Mouse (Mus musculus): ENCODE data around the gene 6030452D12Rik. TPM values are rescaled to one million over a fixed set of nuclear protein-coding genes. Genes with fewer than 3 reads are reported as not detected.

Gene 6030452D12Rik
- polyA plus RNA-seq, 1 experiment from 2014 or later: not detected

DNA sequence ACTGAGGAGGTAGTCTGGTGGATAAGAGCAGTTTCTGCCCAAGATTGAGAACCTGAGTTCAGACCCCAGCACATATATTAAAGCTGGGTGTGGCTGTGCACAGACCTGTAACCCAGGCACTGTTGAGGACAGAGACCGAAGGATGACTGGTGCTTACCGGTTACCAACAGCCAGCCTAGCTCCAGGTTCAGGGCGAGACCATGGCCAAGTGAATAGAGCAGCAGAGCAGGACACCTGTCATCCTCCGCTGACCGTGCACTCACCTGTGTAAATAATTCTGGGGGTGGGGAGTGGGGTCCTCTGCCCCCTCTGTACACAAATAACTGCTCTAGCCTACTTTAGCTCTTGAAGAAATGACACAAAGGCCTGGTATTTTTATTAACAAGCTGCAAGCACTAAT, 26.3 kb upstream of the 6030452D12Rik start:
- no peak for ATAC-seq (ENCODE audit: insufficient read depth)
- no peaks in the 10 kb centered on the region for H3K9me3 ChIP-seq (ENCODE audit: low read depth, low read length)
- no peak for DNase-seq
- no peak overlapping the region for H3K4me2 ChIP-seq
- H3K4me3 ChIP-seq (ENCODE audit: low read depth, low read length): no peak overlapping the region
- no peaks in the 10 kb centered on the region for H3K27me3 ChIP-seq (ENCODE audit: insufficient read depth, low read length)
- 73% methylated on average over 5 of the region's 5 CpGs for WGBS
- H3K4me1 ChIP-seq (ENCODE audit: insufficient read depth): no peaks in the 10 kb centered on the region
- H3K36me3 ChIP-seq (ENCODE audit: insufficient read depth): no peaks in the 10 kb centered on the region
- H3K27ac ChIP-seq (ENCODE audit: low read depth): no peak overlapping the region
- TF ChIP-seq CTCF (IDR thresholded peaks at IDR 0.05; ENCODE audit: low read depth): no peak
- no peak overlapping the region for H3K9ac ChIP-seq

DNA sequence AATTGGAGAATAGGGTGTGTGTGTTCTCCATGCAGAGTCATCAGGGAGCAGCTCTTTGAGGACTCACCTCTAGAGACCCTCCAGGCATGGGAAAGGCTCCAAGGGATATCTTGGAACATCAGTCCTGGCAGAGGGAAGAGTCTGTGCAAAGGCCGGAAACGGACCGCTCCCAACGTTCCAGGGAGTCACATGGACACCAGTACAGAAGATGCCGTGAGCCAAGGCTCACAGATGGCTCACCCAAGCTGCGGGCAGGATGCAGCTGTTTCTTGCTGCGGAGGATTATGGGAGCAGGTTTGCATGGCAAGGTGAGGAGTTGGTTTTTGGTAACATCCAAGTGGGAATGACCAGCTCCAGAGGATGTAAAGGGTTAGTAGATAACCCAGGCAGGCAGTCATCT, 3.9 kb downstream of the 6030452D12Rik start:
- 89% methylated on average over 7 of the region's 7 CpGs for WGBS
- H3K4me1 ChIP-seq (ENCODE audit: insufficient read depth): peaks cover 16% of the 10 kb centered on the region; the same call in 1 of the 2 replicates
- no peak for TF ChIP-seq CTCF (IDR thresholded peaks at IDR 0.05; ENCODE audit: low read depth)
- no peaks in the 10 kb centered on the region for H3K36me3 ChIP-seq (ENCODE audit: insufficient read depth)
- H3K27me3 ChIP-seq (ENCODE audit: insufficient read depth, low read length): peaks cover 8% of the 10 kb centered on the region; the same call in 1 of the 2 replicates
- H3K4me2 ChIP-seq: no peak overlapping the region
- no peak for ATAC-seq (ENCODE audit: insufficient read depth)
- H3K9ac ChIP-seq: no peak overlapping the region
- DNase-seq: no peak
- H3K27ac ChIP-seq (ENCODE audit: low read depth): no peak overlapping the region
- no peak overlapping the region for H3K4me3 ChIP-seq (ENCODE audit: low read depth, low read length)
- no peaks in the 10 kb centered on the region for H3K9me3 ChIP-seq (ENCODE audit: low read depth, low read length)

DNA sequence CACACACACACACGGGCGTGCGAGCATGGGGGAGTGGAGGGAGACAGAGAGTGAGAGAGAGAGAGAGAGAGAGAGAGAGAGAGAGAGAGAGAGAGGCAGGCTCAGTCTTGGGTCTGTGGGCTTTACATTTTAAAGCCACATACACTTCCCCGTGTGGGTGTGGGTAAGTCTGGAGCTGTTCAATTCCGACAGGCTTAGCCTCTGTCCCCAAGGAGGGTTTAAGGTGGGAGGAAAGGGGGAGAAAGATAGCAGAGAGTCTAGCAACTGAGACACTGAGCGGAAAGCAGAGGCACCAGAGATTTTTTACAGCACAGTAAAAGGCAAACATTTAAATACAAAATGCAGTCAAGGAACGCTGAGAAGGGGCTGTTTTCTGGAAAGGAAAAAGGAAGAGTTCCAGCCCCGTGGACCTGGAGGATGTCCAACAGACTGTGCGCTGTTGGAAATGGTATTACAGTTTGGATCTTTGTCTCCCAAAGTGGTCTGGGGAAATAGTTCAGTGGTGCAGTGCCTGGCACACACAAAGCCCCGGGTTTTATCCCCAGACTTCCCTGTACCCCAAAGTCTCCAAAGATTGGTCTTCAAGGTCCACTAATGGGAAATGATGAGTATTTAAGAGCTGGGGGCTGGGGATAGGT, 5.1 kb downstream of the 6030452D12Rik start:
- H3K4me2 ChIP-seq: no peak overlapping the region
- H3K27ac ChIP-seq (ENCODE audit: low read depth): peak overlapping the region; percentile 18; the same call in 1 of the 2 replicates
- peaks cover 16% of the 10 kb centered on the region for H3K27me3 ChIP-seq (ENCODE audit: insufficient read depth, low read length)
- no peak for TF ChIP-seq CTCF (IDR thresholded peaks at IDR 0.05; ENCODE audit: low read depth)
- peak; percentile 40 for DNase-seq
- H3K4me3 ChIP-seq (ENCODE audit: low read depth, low read length): no peak overlapping the region
- no peaks in the 10 kb centered on the region for H3K36me3 ChIP-seq (ENCODE audit: insufficient read depth)
- WGBS: 44% methylated on average over 10 of the region's 10 CpGs
- peaks cover 19% of the 10 kb centered on the region for H3K4me1 ChIP-seq (ENCODE audit: insufficient read depth)
- H3K9me3 ChIP-seq (ENCODE audit: low read depth, low read length): no peaks in the 10 kb centered on the region
- no peak for ATAC-seq (ENCODE audit: insufficient read depth)
- H3K9ac ChIP-seq: no peak overlapping the region

DNA sequence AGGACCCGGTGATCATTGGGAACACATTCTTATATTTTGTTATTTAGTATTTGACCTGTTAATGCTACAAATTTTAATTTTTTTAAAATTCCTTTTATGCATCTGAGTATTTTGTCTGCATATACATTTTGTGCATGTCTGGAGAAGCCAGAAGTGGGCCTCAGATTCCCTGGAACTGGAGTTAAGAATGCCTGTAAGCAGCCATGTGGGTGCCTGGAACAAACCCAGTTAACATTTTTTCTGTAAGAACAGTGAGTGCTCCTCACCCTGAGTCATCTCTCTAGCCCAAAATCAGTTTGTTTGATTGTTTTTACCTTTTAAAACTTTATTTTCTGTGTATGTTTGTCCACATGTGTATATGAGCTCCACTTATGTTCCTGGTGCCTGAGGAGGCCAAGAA, 5.8 kb downstream of the 6030452D12Rik start:
- DNase-seq: no peak
- H3K9ac ChIP-seq: no peak overlapping the region
- H3K4me2 ChIP-seq: no peak overlapping the region
- no peak for ATAC-seq (ENCODE audit: insufficient read depth)
- no peak overlapping the region for H3K4me3 ChIP-seq (ENCODE audit: low read depth, low read length)
- H3K9me3 ChIP-seq (ENCODE audit: low read depth, low read length): no peaks in the 10 kb centered on the region
- H3K4me1 ChIP-seq (ENCODE audit: insufficient read depth): peaks cover 19% of the 10 kb centered on the region
- TF ChIP-seq CTCF (IDR thresholded peaks at IDR 0.05; ENCODE audit: low read depth): no peak
- peaks cover 22% of the 10 kb centered on the region for H3K27me3 ChIP-seq (ENCODE audit: insufficient read depth, low read length)
- H3K36me3 ChIP-seq (ENCODE audit: insufficient read depth): no peaks in the 10 kb centered on the region
- no peak overlapping the region for H3K27ac ChIP-seq (ENCODE audit: low read depth)
- WGBS: 89% methylated on average over 1 of the region's 1 CpGs

DNA sequence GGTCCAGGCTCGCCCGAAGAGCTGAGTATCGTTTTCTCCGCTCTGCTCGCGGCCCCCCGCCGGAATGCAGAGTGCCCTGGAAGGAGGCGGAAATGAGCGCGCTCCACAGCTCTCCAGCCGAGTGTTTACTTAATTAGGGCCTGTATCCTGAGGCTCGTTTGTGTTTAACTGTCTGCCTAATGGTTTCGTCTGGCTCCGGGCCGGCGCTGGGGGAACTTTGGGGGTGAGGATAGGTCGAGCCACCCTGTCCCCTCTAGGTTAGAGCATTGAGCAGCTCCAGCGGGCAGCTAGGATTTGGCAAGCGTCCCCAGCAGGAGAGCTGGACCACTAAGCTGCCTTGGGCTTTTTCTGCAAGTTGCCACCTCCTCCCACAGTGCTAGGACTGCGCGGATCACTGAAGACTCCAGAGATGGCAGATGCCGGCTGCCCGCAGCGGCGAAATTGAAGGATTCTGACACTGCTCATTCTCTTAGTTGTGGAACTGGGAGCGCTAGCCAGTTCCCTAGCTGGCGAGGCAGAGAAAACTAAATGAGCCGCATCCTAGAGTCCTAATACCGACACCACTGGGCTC, 7.5 kb downstream of the 6030452D12Rik start:
- Histone ChIP-seq H3K27ac (ENCODE audit: low read depth) (peak overlapping the region; percentile 83), H3K9ac (peak overlapping the region; percentile 42; the same call in 1 of the 2 replicates), H3K4me3 (ENCODE audit: low read depth, low read length) (peak overlapping the region; percentile 32), H3K9me3 (ENCODE audit: low read depth, low read length) (no peaks in the 10 kb centered on the region), H3K27me3 (ENCODE audit: insufficient read depth, low read length) (peaks cover 30% of the 10 kb centered on the region), H3K4me2 (peak overlapping the region; percentile 78), H3K4me1 (ENCODE audit: insufficient read depth) (peaks cover 19% of the 10 kb centered on the region), H3K36me3 (ENCODE audit: insufficient read depth) (no peaks in the 10 kb centered on the region)
- 2% methylated on average over 30 of the region's 30 CpGs for WGBS
- peak; percentile 81 for ATAC-seq (ENCODE audit: insufficient read depth)
- peak; percentile 91 for DNase-seq
- TF ChIP-seq CTCF (IDR thresholded peaks at IDR 0.05; ENCODE audit: low read depth): no peak

DNA sequence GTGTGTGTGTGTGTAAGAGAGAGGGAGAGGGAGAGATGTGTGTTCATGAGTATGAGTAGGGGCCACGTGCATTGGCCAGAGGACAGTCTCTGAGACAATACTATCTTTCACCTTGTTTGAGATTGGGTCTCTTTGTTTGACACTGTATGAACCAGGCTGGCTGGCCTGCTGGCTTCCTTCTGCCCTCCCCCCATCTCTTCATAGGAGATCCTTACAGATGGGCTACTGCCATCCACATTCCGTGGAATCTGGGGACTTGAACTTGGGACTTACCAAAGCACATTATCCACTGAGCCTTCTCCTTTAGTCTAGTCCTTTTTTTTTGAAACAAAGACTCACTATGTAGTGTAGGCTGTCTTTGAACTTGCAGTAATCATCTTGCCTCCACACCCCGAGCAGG, 8.1 kb downstream of the 6030452D12Rik start:
- H3K4me3 ChIP-seq (ENCODE audit: low read depth, low read length): no peak overlapping the region

DNA sequence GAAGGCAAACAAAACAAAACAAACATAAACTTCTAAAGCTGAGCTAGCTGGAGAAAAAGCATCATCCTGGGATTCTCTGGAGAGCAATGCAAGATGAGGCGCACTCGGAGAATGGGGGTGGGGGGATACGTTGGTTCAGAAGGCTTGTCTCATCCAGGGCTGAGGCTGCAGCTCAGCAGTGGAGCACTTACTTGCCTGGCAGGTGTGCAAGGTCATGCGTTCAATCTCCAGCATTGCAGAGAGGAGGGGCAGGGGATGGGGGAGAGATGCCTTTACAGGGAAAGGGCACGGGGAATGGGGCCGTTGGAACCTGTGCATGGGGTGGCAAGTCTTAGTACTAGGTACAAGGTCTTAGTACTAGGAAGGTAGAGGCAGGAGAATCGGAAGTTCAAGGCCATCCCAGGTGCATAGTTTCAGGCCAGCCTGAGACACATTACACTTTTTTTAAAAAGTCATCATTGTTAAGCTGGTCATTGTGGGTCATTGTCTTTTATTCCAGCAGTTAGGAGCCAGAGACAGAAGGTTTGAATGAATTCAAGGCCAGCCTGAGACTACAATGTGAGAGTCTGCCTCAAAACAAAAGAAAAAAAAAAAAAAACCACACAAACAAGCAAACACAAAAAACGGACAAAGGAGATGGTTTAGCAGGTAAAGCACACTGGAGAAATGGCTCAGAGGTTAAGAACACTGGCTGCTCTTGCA, 8.9 kb downstream of the 6030452D12Rik start:
- DNase-seq (no peak), ATAC-seq (ENCODE audit: insufficient read depth) (no peak)
- H3K4me1 ChIP-seq (ENCODE audit: insufficient read depth): peaks cover 19% of the 10 kb centered on the region

More for the DNA sequence above, 8.1 kb downstream of the 6030452D12Rik start:
- no peak overlapping the region for H3K27ac ChIP-seq (ENCODE audit: low read depth)
- TF ChIP-seq CTCF (IDR thresholded peaks at IDR 0.05; ENCODE audit: low read depth): no peak
- ATAC-seq (ENCODE audit: insufficient read depth) (no peak), DNase-seq (no peak)
- H3K9me3 ChIP-seq (ENCODE audit: low read depth, low read length): no peaks in the 10 kb centered on the region
- WGBS: 26% methylated on average over 3 of the region's 3 CpGs
- peak overlapping the region; percentile 78 for H3K4me2 ChIP-seq
- no peak overlapping the region for H3K9ac ChIP-seq
- H3K27me3 ChIP-seq (ENCODE audit: insufficient read depth, low read length): peaks cover 30% of the 10 kb centered on the region
- H3K36me3 ChIP-seq (ENCODE audit: insufficient read depth): no peaks in the 10 kb centered on the region
- peaks cover 19% of the 10 kb centered on the region for H3K4me1 ChIP-seq (ENCODE audit: insufficient read depth)

More for the DNA sequence above, 8.9 kb downstream of the 6030452D12Rik start:
- Histone ChIP-seq H3K36me3 (ENCODE audit: insufficient read depth) (no peaks in the 10 kb centered on the region), H3K27ac (ENCODE audit: low read depth) (no peak overlapping the region), H3K4me3 (ENCODE audit: low read depth, low read length) (no peak overlapping the region), H3K9me3 (ENCODE audit: low read depth, low read length) (no peaks in the 10 kb centered on the region), H3K27me3 (ENCODE audit: insufficient read depth, low read length) (peaks cover 30% of the 10 kb centered on the region), H3K9ac (no peak overlapping the region), H3K4me2 (no peak overlapping the region)
- WGBS: 60% methylated on average over 8 of the region's 8 CpGs
- no peak for TF ChIP-seq CTCF (IDR thresholded peaks at IDR 0.05; ENCODE audit: low read depth)

Measured in lung, embryonic 14.5 days (tissue).